Mouse (Mus musculus) cerebellum, postnatal 14 days (tissue): ENCODE data around the gene Lbhd2.
A peak's percentile ranks its signal among the peaks of the same experiment; 100 is the strongest.

Source experiments
- DNase-seq, 2 experiments: peaks; one replicate each; pipeline ENCODE4 v3.0.0; 2021; ENCODE audit warnings: mixed read lengths in 2 of 2

Lbhd2 gene

DNA sequence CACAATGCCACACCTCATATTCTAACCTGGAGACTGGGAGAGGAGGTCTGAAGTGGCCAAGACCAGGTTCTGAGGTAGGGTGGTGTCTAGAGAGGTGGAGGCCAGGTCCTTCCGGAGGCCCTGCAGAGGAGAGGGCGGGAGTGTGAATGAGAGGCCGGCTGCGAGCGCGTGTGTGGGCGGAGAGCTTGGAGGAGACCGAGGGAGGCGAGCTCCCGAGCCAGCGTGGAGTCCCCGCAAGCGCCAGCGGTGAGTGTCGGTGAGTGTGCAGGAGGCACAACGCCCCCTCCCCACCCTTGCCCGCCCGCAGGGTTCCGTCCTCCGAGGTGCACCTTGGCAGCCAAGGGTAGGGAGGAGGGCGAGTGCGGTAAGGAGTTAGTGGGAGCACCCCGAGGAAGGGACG is at the start of gene Lbhd2:
Gene Lbhd2 (plus strand): TSS at position 188 of the 400 bp plus-strand sequence.
- DNase-seq, result no peak

DNA sequence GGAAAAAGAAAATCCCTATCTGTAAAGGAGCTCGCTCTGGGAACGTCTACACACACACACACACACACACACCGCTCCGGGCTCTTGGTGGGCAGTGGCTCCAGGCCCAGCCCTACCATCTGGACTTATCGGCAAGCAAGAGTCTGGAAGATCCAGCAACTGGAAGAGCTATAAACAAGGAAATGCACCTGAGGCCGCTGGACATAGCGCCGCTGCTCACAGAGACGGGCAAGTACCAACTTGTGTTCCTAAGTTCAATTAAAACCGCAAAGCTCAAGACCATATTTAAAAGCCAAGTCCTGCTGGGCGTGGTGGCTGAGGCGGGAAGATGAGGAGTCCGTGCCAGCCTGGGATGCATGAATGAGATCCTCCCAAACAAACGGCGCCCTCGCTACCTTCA is 45.9 kb upstream of the Lbhd2 start:
- peak; percentile 85 to 88 for DNase-seq

DNA sequence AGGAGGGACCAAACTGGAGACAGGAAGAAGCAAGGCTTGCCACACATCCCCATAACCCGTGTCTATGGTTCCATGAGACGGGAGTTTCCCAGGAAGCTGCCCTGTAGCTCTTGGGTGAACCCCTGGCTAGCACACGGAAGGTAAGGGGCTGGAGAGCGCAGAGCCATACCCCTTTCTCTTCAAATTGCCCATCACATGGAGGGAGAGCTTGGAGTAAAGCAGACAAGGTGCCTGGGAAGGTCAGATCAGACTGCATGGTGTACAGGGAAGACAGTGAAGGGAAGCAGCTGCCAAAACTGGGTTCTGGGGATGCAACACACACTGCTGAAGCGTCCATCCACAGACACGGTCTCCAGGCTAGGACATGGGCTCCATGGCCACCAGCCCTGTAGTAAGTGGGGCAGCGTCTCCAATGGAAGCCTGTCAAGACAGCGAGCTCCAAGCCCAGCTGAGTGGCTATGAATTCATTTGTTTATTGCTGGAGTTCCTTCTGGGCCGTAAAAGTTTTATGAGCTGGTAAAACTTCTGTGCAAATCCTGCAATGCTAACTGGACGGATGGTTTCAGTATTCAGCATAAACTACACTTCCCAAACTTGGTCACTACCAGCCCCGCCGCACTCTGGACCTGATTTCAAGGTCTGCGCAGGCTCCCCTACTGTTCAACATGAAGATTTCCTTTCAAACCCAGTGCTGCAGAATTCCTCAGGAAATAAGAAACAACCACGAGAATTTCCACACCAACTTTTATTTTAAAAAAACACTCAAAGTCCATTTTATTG is 45.1 kb upstream of the Lbhd2 start:
- no peak for DNase-seq

DNA sequence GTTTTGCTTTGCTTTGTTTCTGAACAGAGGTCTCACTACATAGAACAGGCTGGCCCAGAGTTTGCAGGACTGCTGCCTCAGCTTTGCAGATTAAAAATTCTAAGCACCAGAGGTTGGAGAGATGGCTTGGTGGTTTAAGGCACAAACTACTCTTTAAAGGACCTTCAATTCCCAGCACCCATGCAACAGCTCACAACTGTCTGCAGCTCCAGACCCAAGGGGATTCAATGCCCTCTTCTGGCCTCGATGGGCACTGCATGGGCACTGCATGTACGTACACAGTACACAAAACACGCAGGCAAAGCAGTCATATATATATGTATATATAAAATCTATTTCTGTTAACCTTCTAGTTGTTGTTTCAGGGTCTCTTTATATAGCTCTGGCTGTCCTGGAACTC is 42.4 kb upstream of the Lbhd2 start:
- DNase-seq, result no peak

DNA sequence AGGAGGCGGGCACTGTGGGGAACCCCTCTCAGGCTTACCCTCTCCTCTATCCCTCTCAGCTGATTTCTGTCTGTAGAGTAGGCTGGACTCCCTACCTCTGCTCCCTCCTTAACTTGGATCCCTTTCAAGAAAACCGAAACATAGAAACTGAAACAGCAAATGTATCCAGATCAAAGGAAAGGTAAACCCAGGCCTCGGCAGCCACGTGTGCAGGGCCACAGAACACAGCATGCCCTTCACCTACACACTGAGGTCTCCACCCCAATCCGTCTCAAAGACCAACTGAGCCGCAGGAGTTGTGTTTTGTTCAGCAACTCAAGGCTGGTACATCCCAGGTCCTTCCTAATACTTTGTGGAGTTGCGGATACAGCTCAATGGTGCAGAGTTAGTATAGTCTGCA is 39.5 kb upstream of the Lbhd2 start:
- DNase-seq, result no peak

GRCm38 (mm10) chr12:111370249-111370648 is 36.4 kb upstream of the Lbhd2 start:
- DNase-seq, result peak in 1 of 2 experiments; percentile 55

DNA sequence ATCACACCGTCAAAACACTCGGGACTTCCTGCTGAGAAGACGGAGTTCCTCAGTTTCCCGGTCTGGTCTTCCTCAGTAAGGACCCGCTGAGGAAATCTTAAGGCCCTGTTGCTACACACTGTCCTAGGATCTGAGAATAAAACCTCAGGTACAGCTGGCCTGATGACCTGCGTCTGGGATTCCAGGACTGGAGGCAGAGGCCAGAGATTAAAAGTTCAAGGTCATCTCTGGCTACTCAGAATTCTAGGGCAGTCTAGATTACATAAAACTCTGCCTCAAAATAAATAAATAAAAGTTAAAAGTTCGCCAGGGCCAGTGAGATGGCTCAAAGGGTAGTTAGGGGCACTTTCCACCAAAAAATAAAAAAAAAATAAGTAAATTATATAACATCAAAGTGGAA is 34.7 kb upstream of the Lbhd2 start:
- DNase-seq, result no peak

GRCm38 (mm10) chr12:111373411-111373810 is 33.2 kb upstream of the Lbhd2 start:
- DNase-seq, result no peak

- DNase-seq, result no peak
Measured at GRCm38 (mm10) chr12:111374727-111375126, 31.9 kb upstream of the Lbhd2 start.

- DNase-seq, result no peak
Measured at GRCm38 (mm10) chr12:111375559-111375958, 31.1 kb upstream of the Lbhd2 start.

GRCm38 (mm10) chr12:111376053-111376452 is 30.6 kb upstream of the Lbhd2 start:
- DNase-seq, result no peak

- DNase-seq, result peak in 1 of 2 experiments; percentile 61
Measured at GRCm38 (mm10) chr12:111376826-111377331, 29.7 kb upstream of the Lbhd2 start.

- peak; percentile 95 to 97 for DNase-seq
Measured at GRCm38 (mm10) chr12:111377376-111377973, 29.1 kb upstream of the Lbhd2 start, which contains the start of gene Cdc42bpb. Gene Cdc42bpb, minus strand, starts transcription at chr12:111377718.

- peak; percentile 68 to 69 for DNase-seq
Measured at GRCm38 (mm10) chr12:111377986-111378490, 28.6 kb upstream of the Lbhd2 start.

DNA sequence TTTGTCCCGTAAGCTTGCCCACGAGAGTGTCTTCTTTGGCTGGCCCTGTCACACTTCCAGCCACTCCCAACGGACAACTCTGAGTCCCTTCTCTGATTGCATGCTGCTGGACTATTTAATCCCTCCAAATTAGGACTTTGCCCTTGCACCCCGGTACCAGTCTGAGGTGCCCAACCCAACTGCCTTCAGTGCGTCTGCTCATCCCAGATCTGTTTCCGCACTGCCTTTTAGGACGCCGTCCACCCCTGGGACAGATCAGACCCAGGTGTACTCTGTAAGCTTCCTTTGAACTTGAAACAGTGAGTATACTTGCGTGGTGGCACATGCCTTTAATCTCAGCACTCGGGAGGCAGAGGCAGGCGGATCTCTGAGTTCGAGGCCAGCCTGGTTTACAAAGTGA is 27.8 kb upstream of the Lbhd2 start:
- no peak for DNase-seq

DNA sequence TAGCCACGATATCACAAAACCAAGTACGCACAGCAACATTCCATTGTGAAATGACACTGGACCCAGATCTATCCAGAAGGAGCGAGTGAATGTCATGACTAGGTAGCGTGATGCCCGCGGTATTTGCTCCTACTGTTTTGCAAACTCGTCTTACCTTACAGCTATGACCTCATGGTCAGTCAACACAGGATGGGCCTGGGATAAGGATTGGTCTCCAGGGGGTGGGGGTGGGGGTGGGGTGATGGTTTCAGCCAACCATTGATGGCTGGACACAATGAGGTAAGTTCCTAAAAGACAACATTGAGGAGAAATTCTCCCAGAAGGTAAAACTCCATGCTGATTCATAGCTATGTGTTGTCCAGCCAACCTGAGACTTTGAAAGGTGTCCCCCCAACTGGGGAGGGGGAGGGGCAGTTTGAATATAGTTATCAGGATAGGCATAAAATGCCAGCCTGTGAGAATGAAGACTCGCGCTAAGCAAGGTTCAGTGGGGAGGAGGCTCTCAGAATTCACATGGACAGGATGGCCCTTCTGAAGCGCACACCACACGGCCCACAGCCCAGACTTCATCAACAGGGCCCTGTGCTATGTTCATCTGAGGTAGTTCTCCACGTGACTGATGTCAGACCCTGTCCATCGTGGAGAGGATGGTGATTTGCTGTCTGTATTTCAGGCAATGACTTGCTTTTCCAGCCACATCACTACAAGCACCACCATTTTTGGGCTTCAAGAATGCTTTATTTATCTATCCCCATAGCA is 20.5 kb upstream of the Lbhd2 start:
- DNase-seq, result no peak

DNA sequence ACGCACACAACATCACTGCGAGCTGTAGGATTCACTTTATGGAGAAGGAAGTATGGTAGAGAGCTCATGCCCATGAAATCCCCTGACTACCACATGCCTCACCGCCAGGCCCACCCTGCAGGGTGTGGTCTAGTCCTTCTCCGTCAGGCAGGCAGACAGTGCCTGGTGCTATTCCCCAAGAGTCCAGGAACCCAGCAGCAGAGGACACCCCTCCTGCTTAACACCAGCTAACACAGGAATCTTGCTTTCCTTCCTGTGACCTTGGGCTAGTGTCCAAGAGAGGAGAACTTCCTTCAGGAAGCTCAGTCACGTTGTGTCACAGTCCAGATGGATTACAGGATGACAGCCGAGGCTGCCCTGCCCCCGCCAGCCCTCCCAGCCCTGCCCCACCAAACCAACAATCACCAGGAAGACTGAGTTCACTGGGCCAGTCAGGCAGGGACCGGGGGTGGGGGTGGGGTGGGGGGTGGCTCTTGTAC is 19.9 kb upstream of the Lbhd2 start:
- no peak for DNase-seq

- DNase-seq, result no peak
Measured at GRCm38 (mm10) chr12:111387146-111387545, 19.5 kb upstream of the Lbhd2 start.

DNA sequence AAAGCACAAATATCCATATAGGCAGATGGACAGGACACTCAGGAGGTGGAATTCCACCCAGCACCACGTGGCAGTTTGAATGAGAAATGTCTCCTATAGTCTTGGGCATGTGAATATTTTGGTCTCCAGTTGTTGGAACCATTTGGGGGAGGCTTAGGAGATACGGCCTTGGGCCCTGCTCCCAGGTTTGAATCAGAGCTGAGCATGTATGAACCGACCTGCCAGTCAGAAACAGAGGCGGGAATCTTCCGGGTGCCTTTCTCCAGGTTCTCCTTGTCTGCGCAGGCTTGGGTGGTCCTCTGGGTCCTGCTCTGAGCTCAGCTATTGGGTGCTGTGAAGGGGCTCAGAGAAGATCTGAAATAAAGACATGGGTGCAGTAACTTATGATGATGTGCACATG is 12.6 kb upstream of the Lbhd2 start:
- no peak for DNase-seq

DNA sequence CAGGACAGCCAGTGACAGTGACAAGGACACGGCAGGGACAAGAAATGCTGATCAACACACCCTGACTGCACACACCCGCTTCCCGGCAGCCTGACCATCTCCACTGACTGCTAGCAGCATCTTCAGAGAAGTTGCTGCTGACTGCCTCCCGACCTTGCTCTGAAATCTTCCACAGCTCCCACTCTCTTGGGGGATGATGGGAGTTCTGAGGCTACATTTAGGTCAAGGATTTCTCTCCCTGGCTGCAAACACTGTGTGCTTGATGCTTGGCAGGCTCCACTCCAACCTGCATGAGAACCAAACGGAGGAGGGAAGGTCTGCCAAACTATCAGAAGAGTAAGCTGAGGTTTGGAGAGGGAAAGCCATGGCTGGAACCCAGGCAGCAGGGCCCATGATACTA is 9.6 kb upstream of the Lbhd2 start:
- peak in 1 of 2 experiments; percentile 22 for DNase-seq

DNA sequence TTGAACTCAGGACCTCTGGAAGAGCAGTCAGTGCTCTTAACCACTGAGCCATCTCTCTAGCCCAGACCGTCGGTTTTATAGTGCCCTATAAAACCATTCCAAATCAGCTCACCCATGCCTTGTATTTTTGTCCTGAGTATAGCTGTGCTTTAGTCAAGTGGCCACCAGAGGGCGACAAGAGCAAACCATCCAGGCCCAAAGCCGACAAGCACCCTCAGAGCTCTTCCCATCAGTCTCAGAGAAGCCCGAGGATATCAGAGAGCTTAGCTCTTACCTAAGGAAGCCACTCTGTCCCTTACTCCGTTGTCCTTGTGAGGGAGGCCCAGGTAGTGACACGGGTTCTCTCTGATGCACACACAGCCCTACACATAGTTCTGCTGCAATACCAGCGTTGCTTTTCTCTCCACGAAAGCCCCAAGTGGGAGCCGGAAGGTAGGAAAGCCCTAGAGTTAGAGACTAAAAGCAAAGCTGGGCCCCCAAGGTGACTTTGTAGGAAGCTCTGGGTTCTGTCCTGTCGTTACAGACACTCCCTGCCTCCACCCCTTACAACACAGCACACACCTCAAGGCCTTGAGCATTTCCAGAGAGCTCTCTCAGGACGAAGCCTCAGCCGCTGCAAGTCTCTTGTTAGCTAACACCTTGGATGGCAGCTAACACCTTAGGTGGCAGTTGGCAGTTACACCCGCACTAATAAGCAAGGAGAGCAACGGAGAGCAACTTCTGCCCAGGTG is 5.0 kb upstream of the Lbhd2 start:
- peak; percentile 88 to 91 for DNase-seq

DNA sequence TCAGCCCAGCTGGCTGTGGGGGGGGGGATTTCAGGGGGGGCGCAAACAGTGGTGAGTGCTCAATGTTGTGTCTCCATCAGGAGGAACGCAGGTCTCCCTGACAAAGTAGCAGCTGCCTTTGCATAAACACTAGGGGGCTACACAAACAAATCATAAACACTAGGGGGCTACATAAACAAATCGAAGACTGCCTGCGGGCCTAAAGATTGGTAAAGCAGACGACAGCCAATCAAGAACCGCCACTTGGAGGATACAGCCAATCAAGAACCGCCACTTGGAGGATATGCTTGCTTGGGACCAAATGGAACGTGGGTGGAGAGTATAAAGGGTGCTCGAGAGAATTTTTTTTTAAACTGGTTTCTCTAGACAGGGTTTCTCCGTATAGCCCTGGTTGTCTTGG is 1.7 kb upstream of the Lbhd2 start:
- no peak for DNase-seq
